Mouse (Mus musculus): ENCODE measurements at regions not wholly inside any gene's neighbourhood (a gene's known extent, or its start where the extent isn't known, plus 50 kb on each side); places are given as distances from the start of the nearest gene placed in this dataset.

DNA sequence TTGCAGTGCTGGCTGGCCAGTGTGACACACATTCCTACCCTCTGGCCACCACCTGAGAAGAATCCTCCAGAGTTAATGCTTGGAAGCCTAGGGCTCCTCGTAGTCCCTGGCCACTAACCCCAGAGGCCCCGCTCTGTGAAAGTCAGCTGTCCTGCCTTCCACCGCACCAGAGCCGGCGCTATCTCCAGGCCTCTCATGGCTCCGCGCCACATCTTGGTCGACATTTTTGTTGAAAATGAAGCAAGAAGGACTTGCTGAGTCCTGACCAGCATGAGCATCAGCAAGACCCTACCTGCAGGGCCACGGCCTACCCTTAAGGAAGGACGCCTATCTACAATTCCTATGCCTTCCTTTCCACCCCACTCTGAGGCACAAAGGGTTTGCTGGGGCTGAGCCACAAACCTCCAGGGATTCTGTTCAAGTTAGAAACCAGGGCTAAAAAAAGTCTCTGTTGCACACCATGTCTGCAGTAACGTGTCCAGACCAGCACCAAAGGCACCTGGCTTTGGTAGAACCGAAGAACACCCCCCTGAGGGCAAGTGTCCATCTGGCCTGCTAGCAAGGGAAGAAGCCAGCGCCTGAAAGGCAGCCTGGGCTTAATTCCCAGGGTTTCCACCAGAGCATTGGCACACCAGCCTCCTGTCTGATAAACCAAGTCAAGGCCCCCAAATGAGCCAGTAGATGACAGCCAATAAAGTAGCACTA, 97.5 kb upstream of the Spred2 start:
- no peak for TF ChIP-seq EP300 (IDR thresholded peaks at IDR 0.05)
- no peak for TF ChIP-seq CTCF (IDR thresholded peaks at IDR 0.05)
